In the genomic region with DNA sequence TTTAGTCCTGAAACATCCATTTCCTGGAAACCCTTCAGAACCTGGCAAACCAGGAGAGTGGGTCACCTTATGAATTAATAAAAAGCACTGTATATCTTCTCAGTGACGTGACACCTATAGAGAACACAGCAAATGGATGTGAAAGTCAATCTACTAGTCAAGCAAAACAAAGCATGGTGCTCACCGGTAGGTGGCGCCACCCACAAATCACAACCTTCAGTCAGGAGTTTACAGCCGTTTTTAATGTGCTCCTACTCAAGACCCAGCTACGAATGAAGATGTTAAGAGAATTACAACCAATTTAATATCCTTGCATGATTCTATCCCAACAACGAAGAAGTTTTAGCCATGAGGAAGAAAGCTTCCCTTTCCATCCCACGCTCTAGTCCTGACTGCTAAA, we compare ENCODE assay signal across 10 mouse cellular contexts.
A peak's percentile ranks its signal among the peaks of the same experiment; 100 is the strongest.
DNase-seq lines count a peak whose midpoint lies in the region; ATAC-seq lines count a peak whose summit lies in the region.
"Had no signal": no experiment of that assay in that cellular context is flagged by ENCODE, and none has a peak within 500 bp of the region (broad histone marks: within the 10 kb centered on the region; RNA-seq: fewer than 3 reads in every experiment).

No protein-coding gene starts in this region.

- no peaks in the 10 kb centered on the region for H3K4me1 ChIP-seq in liver, embryonic 12.5 days

- no peak for ATAC-seq in liver, embryonic 12.5 days
- ATAC-seq in erythroid progenitor cell, adult 5-6 weeks (replicated peaks; ENCODE audit: low FRiP score, poor library complexity, severe bottlenecking), result no peak
- ATAC-seq: hindbrain, embryonic 16.5 days had no signal

- no peaks in the 10 kb centered on the region for H3K27me3 ChIP-seq in liver, embryonic 12.5 days (replicated peaks)
- H3K27me3 ChIP-seq: neural tube, embryonic 12.5 days had no signal

- no peaks in the 10 kb centered on the region for H3K36me3 ChIP-seq in liver, embryonic 12.5 days
- H3K36me3 ChIP-seq: neural tube, embryonic 12.5 days had no signal

- no peak overlapping the region for H3K9ac ChIP-seq in liver, embryonic 12.5 days
- H3K9ac ChIP-seq: neural tube, embryonic 12.5 days had no signal

- DNase-seq in adrenal gland, adult 2 months, result peak; percentile 7
- DNase-seq in adrenal gland, postnatal 4 days (ENCODE audit: low spot score in 2 of 2), result no peak
- DNase-seq in liver (peak; percentile 12), ZHBTc4 (ENCODE audit: low read depth, low spot score) (peak; percentile 75)
- peak; percentile 70 for DNase-seq in naive thymus-derived CD4-positive, alpha-beta T cell, adult 2 months (ENCODE audit: low read depth)
- no peak for DNase-seq in right cerebral cortex, postnatal 10 days (ENCODE audit: low spot score in 2 of 2)

- 0 out of 2 replicates have a peak, but pooled peaks cover 15% of the 10 kb centered on the region for H3K9me3 ChIP-seq in liver, embryonic 12.5 days (replicated peaks)
- H3K9me3 ChIP-seq: neural tube, embryonic 12.5 days had no signal

- no peak overlapping the region for H3K4me3 ChIP-seq in liver, embryonic 12.5 days
- H3K4me3 ChIP-seq: neural tube, embryonic 12.5 days had no signal

- 56% methylated on average over 7 of the region's 7 CpGs for WGBS in liver, embryonic 12.5 days (ENCODE audit: insufficient replicate concordance)

- H3K4me2 ChIP-seq in liver, embryonic 12.5 days, result no peak overlapping the region
- H3K4me2 ChIP-seq: neural tube, embryonic 12.5 days had no signal

- H3K27ac ChIP-seq in liver, embryonic 12.5 days, result no peak overlapping the region
- H3K27ac ChIP-seq: neural tube, embryonic 12.5 days had no signal

Comparison
In these comparisons a context has a peak if more than half of its experiments do, and no peak if none do; other contexts are left out.
1. DNase-seq: peak in adrenal gland, adult 2 months (single experiment), liver (single experiment), ZHBTc4 (single experiment) and naive thymus-derived CD4-positive, alpha-beta T cell, adult 2 months (single experiment); none in adrenal gland, postnatal 4 days (0 of 2) and right cerebral cortex, postnatal 10 days (0 of 2).